Mouse (Mus musculus): Measurements from ENCODE around the gene Prex1.
A peak's percentile ranks its signal among the peaks of the same experiment; 100 is the strongest.

Gene Prex1

GRCm38 (mm10) chr2:166553502-166554168 lies 160.0 kb downstream of the Prex1 start:
- no peak for DNase-seq

- DNase-seq, result no peak
Measured at GRCm38 (mm10) chr2:166552657-166553056, 161.0 kb downstream of the Prex1 start.

DNA sequence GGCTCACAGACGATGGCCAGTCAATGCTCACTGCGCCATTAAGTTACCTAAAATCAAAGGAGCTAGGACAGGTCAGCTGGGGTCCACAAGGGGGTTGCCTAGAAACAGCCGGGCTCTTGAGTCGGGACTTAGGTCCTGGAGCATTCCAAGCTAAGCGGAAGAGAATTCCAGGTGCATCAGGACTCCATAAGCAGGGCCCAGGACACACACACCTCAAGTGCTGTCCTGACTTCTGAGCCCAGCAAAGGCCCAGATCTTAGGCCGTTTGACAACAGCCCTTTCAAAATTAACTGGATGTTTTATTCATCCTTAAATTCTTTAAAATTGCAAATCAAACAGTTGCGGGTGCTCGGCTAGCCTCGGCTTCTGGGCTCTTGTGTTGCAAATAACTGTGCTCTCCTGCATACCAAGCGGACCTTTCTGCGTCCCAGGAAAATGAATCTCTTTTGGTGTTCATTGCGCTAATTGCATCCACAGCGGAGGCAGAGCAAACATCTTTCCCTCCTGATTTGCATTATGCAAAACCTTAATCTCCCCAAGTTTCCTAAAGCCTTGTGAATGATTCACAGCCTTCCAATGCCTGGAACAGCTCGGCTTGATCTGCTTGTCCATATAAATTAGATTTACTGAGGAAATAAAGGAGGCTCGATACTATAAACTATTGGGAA lies 161.7 kb downstream of the Prex1 start:
- no peak for DNase-seq

DNA sequence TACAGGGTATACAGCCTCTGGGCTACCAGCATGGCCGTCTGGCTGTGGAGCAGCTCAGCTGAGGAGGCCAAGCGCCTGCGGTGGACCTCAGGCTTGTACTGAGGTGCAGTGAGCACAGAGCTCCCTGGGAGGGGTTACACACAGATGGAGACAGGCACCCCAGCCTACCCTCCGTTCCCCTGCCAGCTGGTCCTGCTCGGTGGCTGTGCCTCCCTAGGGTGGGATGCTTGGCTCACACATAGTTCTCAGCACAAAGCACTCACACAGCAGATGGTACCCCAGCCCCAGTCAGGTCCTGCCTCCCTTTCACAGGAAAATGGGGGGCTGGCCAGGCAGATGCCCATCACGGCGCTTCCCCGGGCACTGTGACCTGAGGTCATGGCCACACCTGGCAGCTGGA lies 163.8 kb downstream of the Prex1 start:
- peak in 1 of 2 experiments; percentile 29 for DNase-seq

DNA sequence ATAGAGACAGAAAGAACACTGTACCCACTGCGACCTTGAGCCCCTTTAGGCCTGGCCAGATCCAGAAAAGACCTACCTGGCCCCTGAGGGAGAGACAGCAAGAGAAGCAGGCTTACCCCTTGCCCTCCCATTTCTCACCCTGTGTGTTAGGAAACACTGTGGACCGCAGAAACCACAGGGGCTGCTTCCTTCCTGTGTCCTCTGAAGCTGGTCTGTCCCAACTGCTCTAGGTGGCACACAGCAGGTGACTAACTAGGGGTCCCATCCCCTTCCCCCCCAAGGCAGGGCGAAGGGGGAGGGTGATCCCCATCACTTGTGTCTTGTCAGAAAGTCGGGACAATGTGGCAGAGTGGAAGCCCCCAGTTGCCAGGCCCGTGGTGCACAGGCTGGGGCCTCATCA lies 164.6 kb downstream of the Prex1 start:
- no peak for DNase-seq

DNA sequence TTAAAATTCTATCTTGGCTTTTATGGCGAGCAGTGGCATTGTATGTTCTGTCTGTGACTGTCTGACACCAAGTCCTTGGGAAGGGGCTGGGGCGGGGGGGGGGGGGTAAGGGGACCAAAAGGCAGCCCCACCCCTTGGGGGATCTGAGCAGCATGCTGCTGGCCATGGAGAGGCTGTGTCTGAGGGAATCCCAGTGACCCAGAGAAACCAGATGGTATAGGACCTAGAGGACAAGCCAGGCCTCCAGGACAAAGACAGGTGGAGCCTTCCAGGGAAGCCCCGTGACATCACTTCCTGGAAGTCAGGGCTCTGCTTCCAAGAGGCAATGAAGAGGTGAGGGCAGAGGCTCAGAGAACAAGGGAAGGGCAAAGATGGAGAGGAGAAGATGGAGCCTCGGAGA lies 168.1 kb downstream of the Prex1 start:
- no peak for DNase-seq

- DNase-seq, result peak in 1 of 2 experiments; percentile 38
Measured at GRCm38 (mm10) chr2:166544575-166545251, 168.9 kb downstream of the Prex1 start.

DNA sequence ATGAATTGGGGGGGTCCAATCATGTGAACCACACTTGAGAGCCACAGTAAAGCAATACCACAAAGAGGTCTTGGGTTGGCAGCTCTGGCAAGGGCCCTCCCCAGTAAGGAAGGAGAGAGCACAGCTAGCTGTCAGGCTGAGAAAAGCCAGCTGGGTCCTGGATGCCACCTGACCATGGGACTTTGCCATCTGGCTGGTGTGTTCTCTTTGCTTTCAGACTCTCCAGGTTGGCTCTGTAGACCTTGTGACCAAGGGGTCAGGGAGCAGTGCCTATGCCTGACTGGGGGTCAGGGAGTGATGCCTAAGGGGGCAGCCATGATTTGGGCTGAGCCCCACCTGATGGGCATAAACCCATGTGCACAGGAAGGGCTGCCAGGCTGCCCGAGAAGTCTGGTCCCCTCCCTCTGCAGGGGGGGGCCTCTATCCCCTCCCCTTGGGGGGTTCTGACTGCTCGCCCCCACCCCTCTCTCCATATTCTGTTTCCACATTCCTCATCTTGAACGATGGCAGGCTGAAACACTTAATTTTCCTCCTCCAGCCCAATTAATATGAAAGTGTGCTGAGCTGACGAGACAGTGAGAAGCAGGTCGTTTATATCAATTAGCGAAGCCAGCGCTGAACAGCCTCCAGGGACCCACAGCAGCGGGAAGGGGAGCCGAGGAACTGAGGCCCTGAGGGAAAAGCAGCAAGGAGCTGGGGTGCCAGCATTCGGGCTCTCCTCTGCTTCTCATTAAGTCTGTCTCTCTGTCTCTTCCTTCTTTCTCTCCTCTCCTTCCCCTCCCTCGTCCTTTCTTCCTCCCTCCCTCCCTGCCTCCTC lies 172.3 kb downstream of the Prex1 start:
- DNase-seq, result peak in 1 of 2 experiments; percentile 37

GRCm38 (mm10) chr2:166540216-166540615 lies 173.4 kb downstream of the Prex1 start:
- no peak for DNase-seq

DNA sequence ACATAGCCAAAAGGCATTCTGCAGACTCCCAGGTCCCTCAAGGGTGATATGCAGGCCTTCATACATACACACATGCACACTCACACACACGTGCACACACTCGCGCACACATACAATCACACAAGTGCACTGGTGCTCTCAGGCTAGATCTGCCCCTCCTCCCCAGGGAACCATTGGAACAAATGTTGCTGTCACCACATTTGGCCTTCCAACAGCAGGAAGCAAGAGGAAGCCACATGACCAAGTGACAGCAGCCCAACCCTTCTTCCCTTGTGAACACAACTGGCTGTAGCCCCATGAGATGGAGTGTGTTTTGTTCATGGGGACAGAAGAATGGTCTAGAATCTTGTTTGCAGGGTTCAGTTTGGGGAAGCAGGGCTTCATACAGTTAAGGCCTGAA lies 176.7 kb downstream of the Prex1 start:
- no peak for DNase-seq

GRCm38 (mm10) chr2:166535519-166535918 lies 178.1 kb downstream of the Prex1 start:
- DNase-seq, result no peak

- DNase-seq, result peak in 1 of 2 experiments; percentile 24
Measured at GRCm38 (mm10) chr2:166526204-166526603, 187.4 kb downstream of the Prex1 start.

GRCm38 (mm10) chr2:166523156-166523890 lies 190.3 kb downstream of the Prex1 start:
- DNase-seq, result no peak

DNA sequence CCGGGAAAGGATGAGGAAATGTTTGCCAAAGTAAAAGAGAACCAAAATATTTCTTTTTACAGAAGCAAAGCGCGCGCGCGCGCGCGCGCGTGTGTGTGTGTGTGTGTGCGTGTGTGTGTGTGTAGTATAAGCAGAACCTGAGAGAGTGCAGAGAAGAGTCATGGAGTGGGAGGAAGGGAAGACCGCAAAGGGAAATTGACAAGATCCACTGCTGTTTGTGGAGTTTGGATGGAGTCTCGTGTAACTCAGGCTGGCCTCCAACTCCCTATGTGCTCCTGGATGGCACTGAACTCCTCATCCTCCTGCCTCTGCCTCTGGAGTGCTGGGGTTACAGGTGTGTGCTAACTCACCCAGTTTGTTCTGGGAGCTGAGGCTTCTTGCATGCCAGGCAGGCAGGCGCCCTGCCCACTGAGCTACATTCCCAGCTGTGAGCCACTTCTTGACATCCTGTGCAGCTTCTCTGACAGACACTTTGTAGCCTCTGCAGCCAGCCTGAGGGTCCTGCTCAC lies 191.0 kb downstream of the Prex1 start:
- DNase-seq, result no peak

- peak in 1 of 2 experiments; percentile 36 for DNase-seq
Measured at GRCm38 (mm10) chr2:166521878-166522611, 191.6 kb downstream of the Prex1 start.

DNA sequence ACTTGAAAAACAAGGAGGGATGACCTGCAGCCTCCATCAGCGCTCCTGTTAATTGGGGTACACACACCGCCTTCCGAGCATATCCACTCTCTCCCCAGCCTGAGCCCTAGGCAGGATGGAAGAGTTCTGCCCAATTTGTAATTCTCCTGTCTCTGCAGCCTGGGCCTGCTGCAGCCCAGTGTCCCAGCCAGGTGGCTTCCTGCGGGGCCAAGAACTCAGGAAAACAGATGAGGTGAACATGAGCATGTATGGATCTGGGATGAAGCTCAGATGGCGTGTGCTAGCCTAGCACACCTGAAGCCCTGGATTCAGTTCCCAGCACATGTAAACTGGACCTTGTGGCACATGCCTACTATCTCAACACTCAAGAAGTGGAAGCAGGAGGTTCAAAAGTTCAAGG lies 192.2 kb downstream of the Prex1 start:
- DNase-seq, result no peak

GRCm38 (mm10) chr2:166520536-166520935 lies 193.1 kb downstream of the Prex1 start:
- DNase-seq, result peak; percentile 37 to 50

DNA sequence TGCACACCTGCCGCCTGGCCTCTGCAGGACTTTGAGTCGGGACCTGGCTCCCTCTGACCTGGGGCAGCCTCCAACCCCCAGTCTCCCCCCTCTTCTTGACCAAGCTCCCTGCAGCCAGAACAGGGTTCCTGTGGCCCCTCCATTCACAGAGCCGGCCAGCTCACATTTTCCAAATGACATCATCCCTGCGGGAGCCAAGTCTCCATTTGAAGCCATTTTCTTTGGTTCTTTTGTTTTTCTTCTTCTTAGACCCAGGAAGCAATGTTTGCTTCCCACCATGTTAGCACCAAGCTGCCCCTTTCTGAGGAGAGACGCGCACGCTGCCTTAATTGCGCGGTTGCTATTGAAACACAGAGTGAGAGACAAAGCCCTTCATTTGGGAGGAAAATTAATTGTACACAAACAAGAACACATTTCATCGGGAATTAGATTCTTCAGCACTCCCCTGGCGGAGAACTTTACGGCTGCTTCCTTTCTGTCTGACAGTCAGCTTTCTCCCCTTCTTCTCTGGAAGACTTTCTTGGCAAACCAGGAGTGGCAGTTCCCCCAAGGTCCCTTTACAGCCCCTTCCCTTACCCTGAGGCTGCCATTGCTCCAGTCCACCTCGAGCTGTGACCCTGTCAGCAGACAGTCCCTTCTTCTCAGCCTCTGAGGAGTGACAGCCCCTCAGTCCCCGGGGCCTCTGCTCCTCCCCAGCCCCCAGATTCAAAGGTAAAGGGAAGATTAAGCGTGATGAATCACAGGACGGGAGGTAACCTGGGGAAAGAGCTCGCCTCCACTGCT lies 196.0 kb downstream of the Prex1 start:
- peak in 1 of 2 experiments; percentile 19 for DNase-seq

GRCm38 (mm10) chr2:166516818-166517353 lies 196.7 kb downstream of the Prex1 start:
- DNase-seq, result no peak
